Mouse (Mus musculus): ENCODE data around the gene Snhg11. TPM values are rescaled to one million over a fixed set of nuclear protein-coding genes. Genes with fewer than 3 reads are reported as not detected.
A peak's percentile ranks its signal among the peaks of the same experiment; 100 is the strongest.

The Snhg11 gene
- 241 and 271 TPM in 2 replicates for polyA plus RNA-seq (2015; fragmentation: Nextera tagmentation; extraction: Ambion mirVana)

GRCm38 (mm10) chr2:158375443-158376122 is at the start of gene Snhg11:
Gene Snhg11 (plus strand): TSS chr2:158375638.
- Histone ChIP-seq H3K4me3 (replicated peaks) (peak within 1 kb of the TSS; percentile 49), H3K9me3 (no peaks in the 10 kb centered on the region)
- WGBS: 2% methylated on average over 36 of the region's 36 CpGs

GRCm38 (mm10) chr2:158334356-158334755 is 41.1 kb upstream of the Snhg11 start:
- 89% methylated on average over 13 of the region's 13 CpGs for WGBS
- Histone ChIP-seq H3K36me3 (no peaks in the 10 kb centered on the region), H3K4me1 (replicated peaks) (peaks cover 6% of the 10 kb centered on the region; the same call in 1 of the 2 replicates), H3K9ac (replicated peaks) (no peak overlapping the region), H3K27ac (no peak overlapping the region), H3K4me2 (replicated peaks) (no peak overlapping the region), H3K4me3 (replicated peaks) (no peak overlapping the region), H3K27me3 (no peaks in the 10 kb centered on the region), H3K9me3 (no peaks in the 10 kb centered on the region)
- ATAC-seq: no peak

More at GRCm38 (mm10) chr2:158375443-158376122, at the start of gene Snhg11:
- Histone ChIP-seq H3K4me2 (replicated peaks) (peak within 1 kb of the TSS; percentile 57), H3K27me3 (peaks cover 18% of the 10 kb centered on the region), H3K4me1 (replicated peaks) (peaks cover 17% of the 10 kb centered on the region), H3K27ac (peak within 1 kb of the TSS; percentile 75), H3K9ac (replicated peaks) (peak within 1 kb of the TSS; percentile 62), H3K36me3 (no peaks in the 10 kb centered on the region; the same call in 1 of the 2 replicates)
- ATAC-seq: peak; percentile 87

GRCm38 (mm10) chr2:158337698-158338097 is 37.7 kb upstream of the Snhg11 start:
- no peaks in the 10 kb centered on the region for H3K36me3 ChIP-seq
- no peak overlapping the region for H3K27ac ChIP-seq
- H3K9ac ChIP-seq (replicated peaks): no peak overlapping the region
- no peak overlapping the region for H3K4me2 ChIP-seq (replicated peaks)
- H3K9me3 ChIP-seq: no peaks in the 10 kb centered on the region
- no peaks in the 10 kb centered on the region for H3K27me3 ChIP-seq
- 0 out of 2 replicates have a peak, but pooled peaks have one; percentile 9 for ATAC-seq
- 53% methylated on average over 10 of the region's 10 CpGs for WGBS
- H3K4me3 ChIP-seq (replicated peaks): no peak overlapping the region
- H3K4me1 ChIP-seq (replicated peaks): peaks cover 9% of the 10 kb centered on the region; the same call in 1 of the 2 replicates

GRCm38 (mm10) chr2:158339948-158340564 is 35.4 kb upstream of the Snhg11 start:
- H3K4me3 ChIP-seq (replicated peaks): no peak overlapping the region
- no peaks in the 10 kb centered on the region for H3K36me3 ChIP-seq
- peak overlapping the region; percentile 59; the same call in 1 of the 2 replicates for H3K27ac ChIP-seq
- WGBS: 33% methylated on average over 11 of the region's 11 CpGs
- H3K9me3 ChIP-seq: no peaks in the 10 kb centered on the region
- no peak overlapping the region for H3K4me2 ChIP-seq (replicated peaks)
- ATAC-seq: peak; percentile 76
- H3K27me3 ChIP-seq: no peaks in the 10 kb centered on the region
- H3K9ac ChIP-seq (replicated peaks): no peak overlapping the region
- peaks cover 9% of the 10 kb centered on the region; the same call in 1 of the 2 replicates for H3K4me1 ChIP-seq (replicated peaks)

- no peak for ATAC-seq
- H3K9me3 ChIP-seq: no peaks in the 10 kb centered on the region
- H3K27ac ChIP-seq: no peak overlapping the region
- H3K27me3 ChIP-seq: no peaks in the 10 kb centered on the region
- 83% methylated on average over 2 of the region's 2 CpGs for WGBS
- no peaks in the 10 kb centered on the region for H3K36me3 ChIP-seq
- H3K9ac ChIP-seq (replicated peaks): no peak overlapping the region
- H3K4me2 ChIP-seq (replicated peaks): no peak overlapping the region
- H3K4me3 ChIP-seq (replicated peaks): no peak overlapping the region
- peaks cover 4% of the 10 kb centered on the region; the same call in 1 of the 2 replicates for H3K4me1 ChIP-seq (replicated peaks)
Measured at GRCm38 (mm10) chr2:158341324-158341723, 34.1 kb upstream of the Snhg11 start.

GRCm38 (mm10) chr2:158343495-158343894 is 31.9 kb upstream of the Snhg11 start:
- peak overlapping the region; percentile 27; the same call in 1 of the 2 replicates for H3K27ac ChIP-seq
- no peaks in the 10 kb centered on the region for H3K27me3 ChIP-seq
- H3K4me1 ChIP-seq (replicated peaks): 0 out of 2 replicates have a peak, but pooled peaks cover 4% of the 10 kb centered on the region
- 26% methylated on average over 5 of the region's 5 CpGs for WGBS
- ATAC-seq: peak; percentile 59; the same call in 1 of the 2 replicates
- H3K4me2 ChIP-seq (replicated peaks): no peak overlapping the region
- H3K9ac ChIP-seq (replicated peaks): no peak overlapping the region
- no peaks in the 10 kb centered on the region for H3K36me3 ChIP-seq
- no peak overlapping the region for H3K4me3 ChIP-seq (replicated peaks)
- H3K9me3 ChIP-seq: no peaks in the 10 kb centered on the region

GRCm38 (mm10) chr2:158346467-158346866 is 29.0 kb upstream of the Snhg11 start:
- H3K9ac ChIP-seq (replicated peaks): no peak overlapping the region
- ATAC-seq: no peak
- H3K4me2 ChIP-seq (replicated peaks): no peak overlapping the region
- H3K36me3 ChIP-seq: peaks cover 3% of the 10 kb centered on the region
- no peaks in the 10 kb centered on the region for H3K4me1 ChIP-seq (replicated peaks)
- H3K9me3 ChIP-seq: no peaks in the 10 kb centered on the region
- no peak overlapping the region for H3K4me3 ChIP-seq (replicated peaks)
- H3K27ac ChIP-seq: no peak overlapping the region
- H3K27me3 ChIP-seq: no peaks in the 10 kb centered on the region
- WGBS: 76% methylated on average over 6 of the region's 6 CpGs

- Histone ChIP-seq H3K36me3 (peaks cover 17% of the 10 kb centered on the region), H3K27me3 (no peaks in the 10 kb centered on the region), H3K27ac (no peak overlapping the region), H3K4me3 (replicated peaks) (no peak overlapping the region), H3K4me1 (replicated peaks) (no peaks in the 10 kb centered on the region), H3K9me3 (no peaks in the 10 kb centered on the region), H3K4me2 (replicated peaks) (no peak overlapping the region), H3K9ac (replicated peaks) (no peak overlapping the region)
- no peak for ATAC-seq
- 3% methylated on average over 6 of the region's 6 CpGs for WGBS
Measured at GRCm38 (mm10) chr2:158347868-158348267, 27.6 kb upstream of the Snhg11 start.

- Histone ChIP-seq H3K9me3 (no peaks in the 10 kb centered on the region), H3K4me1 (replicated peaks) (no peaks in the 10 kb centered on the region), H3K36me3 (peaks cover 66% of the 10 kb centered on the region), H3K4me2 (replicated peaks) (no peak overlapping the region), H3K27me3 (no peaks in the 10 kb centered on the region), H3K9ac (replicated peaks) (no peak overlapping the region), H3K4me3 (replicated peaks) (no peak overlapping the region), H3K27ac (no peak overlapping the region)
- 80% methylated on average over 3 of the region's 3 CpGs for WGBS
- ATAC-seq: no peak
Measured at GRCm38 (mm10) chr2:158352801-158353520, 22.5 kb upstream of the Snhg11 start.

- Histone ChIP-seq H3K36me3 (peaks cover 82% of the 10 kb centered on the region), H3K9ac (replicated peaks) (no peak overlapping the region), H3K27me3 (no peaks in the 10 kb centered on the region), H3K4me3 (replicated peaks) (no peak overlapping the region), H3K4me2 (replicated peaks) (no peak overlapping the region), H3K4me1 (replicated peaks) (peaks cover 13% of the 10 kb centered on the region), H3K9me3 (no peaks in the 10 kb centered on the region), H3K27ac (no peak overlapping the region)
- 83% methylated on average over 7 of the region's 7 CpGs for WGBS
- ATAC-seq: no peak
Measured at GRCm38 (mm10) chr2:158354348-158355114, 20.9 kb upstream of the Snhg11 start.

GRCm38 (mm10) chr2:158355238-158355637 is 20.2 kb upstream of the Snhg11 start:
- H3K9me3 ChIP-seq: no peaks in the 10 kb centered on the region
- peaks cover 20% of the 10 kb centered on the region for H3K4me1 ChIP-seq (replicated peaks)
- ATAC-seq: no peak
- no peaks in the 10 kb centered on the region for H3K27me3 ChIP-seq
- 87% methylated on average over 2 of the region's 2 CpGs for WGBS
- no peak overlapping the region for H3K27ac ChIP-seq
- H3K36me3 ChIP-seq: peaks cover 82% of the 10 kb centered on the region
- H3K4me2 ChIP-seq (replicated peaks): no peak overlapping the region
- no peak overlapping the region for H3K9ac ChIP-seq (replicated peaks)
- no peak overlapping the region for H3K4me3 ChIP-seq (replicated peaks)

All from midbrain, embryonic 13.5 days (tissue).